Mouse (Mus musculus) olfactory bulb, adult 2 months (tissue): Measurements from ENCODE around the gene Sh3bp5. TPM values are rescaled to one million over a fixed set of nuclear protein-coding genes. Genes with fewer than 3 reads are reported as not detected.

Experiments
- H3K27ac ChIP-seq: fragments of 200-500 bp; 2 replicates; pipeline ENCODE4 v1.5.1; 2012; ENCODE audit warnings: low read depth, low read length; ENCODE audit not compliant: insufficient read depth
- H3K4me1 ChIP-seq: fragments of 200-500 bp; 2 replicates; pipeline ENCODE4 v1.6.1; 2012; ENCODE audit warnings: low read length; ENCODE audit not compliant: control insufficient read depth, insufficient read depth
- H3K4me3 ChIP-seq: fragments of 200-500 bp; 2 replicates; pipeline ENCODE4 v1.5.1; 2012; ENCODE audit warnings: mild to moderate bottlenecking, low read depth, low read length, moderate library complexity; ENCODE audit not compliant: insufficient read depth
- CTCF ChIP-seq: fragments of 200-500 bp; IDR thresholded peaks from 2 replicates; pipeline ENCODE4 v1.5.1; 2012; ENCODE audit warnings: low read depth, mild to moderate bottlenecking, low read length, moderate library complexity; ENCODE audit not compliant: insufficient read depth
- POLR2A ChIP-seq: fragments of 200-500 bp; IDR thresholded peaks from 2 replicates; pipeline ENCODE4 v1.6.1; 2012; ENCODE audit warnings: mild to moderate bottlenecking, low read depth, low read length, moderate library complexity; ENCODE audit not compliant: insufficient read depth
- WGBS: fragments of 180-500 bp; shearing (Covaris S2); methylation state at CpG from one replicate; pipeline ENCODE4 v1.1.7; 2018; 5-methylcytosine and 5-hydroxymethylcytosine counted together
- polyA plus RNA-seq: library from polyadenylated mRNA; stranded (reverse); fragments of >200 nt; gene quantifications from 2 replicates; pipeline ENCODE4 v1.2.4, GENCODE M21; 2012; ENCODE audit warnings: low replicate concordance; ENCODE audit not compliant: missing spikeins, insufficient read depth, insufficient read length

The Sh3bp5 gene
- polyA plus RNA-seq, 1 experiment: not detected

DNA sequence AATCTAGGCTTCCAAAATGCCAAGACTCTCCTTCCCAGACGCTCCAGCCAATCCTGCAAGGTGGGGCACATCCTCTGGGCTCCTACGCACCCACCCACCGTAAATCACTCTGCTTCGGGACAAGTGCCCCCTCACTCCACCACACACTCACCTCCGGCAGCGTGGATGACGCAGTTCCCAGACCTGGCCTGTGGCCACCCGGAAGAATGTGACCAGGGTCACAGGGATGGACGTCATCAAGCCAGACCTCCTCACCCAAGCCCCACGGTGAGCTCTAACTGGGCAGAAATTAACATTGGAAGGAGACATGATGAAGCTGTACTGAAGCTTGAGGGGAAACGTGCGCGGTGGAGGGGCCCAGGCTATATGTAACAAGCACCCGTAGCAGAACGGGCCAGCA lies 28.7 kb downstream of the Sh3bp5 start:
- 94% methylated on average over 15 of the region's 15 CpGs for WGBS
- TF ChIP-seq POLR2A: no peak
- no peak for TF ChIP-seq CTCF
- Histone ChIP-seq H3K4me3 (no peak overlapping the region), H3K27ac (no peak overlapping the region), H3K4me1 (peaks cover 8% of the 10 kb centered on the region; the same call in 1 of the 2 replicates)

DNA sequence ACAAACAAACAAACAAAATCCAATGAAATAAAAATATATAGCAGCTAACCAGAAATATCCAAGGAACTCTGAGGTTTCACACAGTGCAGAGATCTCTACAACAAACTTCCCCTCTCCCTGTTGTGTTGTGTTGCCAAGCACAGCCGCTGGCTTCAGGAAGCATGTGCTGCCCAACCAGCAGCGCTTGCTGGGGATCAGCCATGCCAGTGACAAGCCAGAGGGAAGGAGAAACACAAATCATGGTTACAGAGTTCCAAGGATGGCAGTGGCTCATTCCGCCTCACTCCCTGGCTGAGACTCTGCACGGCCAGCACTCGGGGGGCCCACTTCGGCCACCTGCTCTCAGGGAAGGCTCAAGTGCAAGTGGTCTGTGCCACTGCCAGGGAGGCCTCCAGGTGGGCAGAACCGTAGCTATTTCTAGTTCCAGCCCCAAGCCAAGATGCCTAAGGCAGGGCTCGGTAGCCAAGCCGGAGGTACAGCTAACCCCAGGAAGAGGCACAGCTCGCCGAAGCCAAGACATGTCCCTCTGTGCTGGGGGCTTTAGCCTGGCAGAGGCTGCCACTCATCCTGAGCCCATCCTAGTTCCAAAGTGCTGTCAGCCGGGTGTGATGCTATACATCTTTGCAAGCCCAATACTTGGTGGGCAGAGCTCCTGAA lies 29.6 kb downstream of the Sh3bp5 start:
- no peak overlapping the region for H3K27ac ChIP-seq
- 78% methylated on average over 12 of the region's 12 CpGs for WGBS
- peaks cover 6% of the 10 kb centered on the region; the same call in 1 of the 2 replicates for H3K4me1 ChIP-seq
- no peak overlapping the region for H3K4me3 ChIP-seq
- no peak for TF ChIP-seq CTCF
- no peak for TF ChIP-seq POLR2A

DNA sequence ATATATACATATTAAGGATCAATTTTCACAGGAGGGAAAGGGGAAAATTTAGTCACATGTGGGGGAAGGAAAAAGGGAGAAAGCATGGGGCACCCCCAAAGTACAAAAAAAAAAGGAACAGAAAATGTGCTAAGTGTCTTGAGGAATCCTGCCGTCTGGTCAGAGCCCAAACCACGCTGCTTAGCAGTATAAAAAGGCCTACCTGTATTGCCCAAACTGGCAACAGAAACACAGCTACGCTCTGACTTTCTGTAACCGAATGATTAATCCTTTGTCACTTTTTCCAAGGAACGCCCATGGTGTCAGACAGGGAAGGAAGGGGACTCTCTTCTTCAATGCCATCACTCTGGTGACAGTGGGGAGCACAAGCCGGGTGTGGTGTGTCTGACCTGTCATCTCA lies 30.2 kb downstream of the Sh3bp5 start:
- H3K27ac ChIP-seq: no peak overlapping the region
- 92% methylated on average over 6 of the region's 6 CpGs for WGBS
- peaks cover 8% of the 10 kb centered on the region; the same call in 1 of the 2 replicates for H3K4me1 ChIP-seq

DNA sequence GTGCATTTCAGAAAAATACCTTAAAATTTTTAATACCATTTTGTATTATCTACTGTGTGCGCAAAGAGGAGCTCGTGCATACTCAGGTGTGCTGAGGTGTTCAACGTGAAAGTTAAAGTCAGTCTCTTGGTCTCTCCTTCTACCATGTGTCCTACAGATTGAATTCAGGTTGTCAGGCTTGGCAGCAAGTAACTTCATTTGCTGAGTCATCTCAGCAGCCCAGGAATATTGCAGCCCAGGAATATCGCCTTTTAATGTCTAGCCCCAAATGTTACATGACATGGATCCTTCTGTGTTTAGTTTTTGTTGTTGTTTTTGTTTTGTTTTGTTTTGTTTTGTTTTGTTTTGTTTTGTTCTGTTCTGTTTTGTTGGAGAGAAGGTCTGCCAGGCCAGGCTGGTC lies 31.2 kb downstream of the Sh3bp5 start:
- 93% methylated on average over 4 of the region's 4 CpGs for WGBS
- H3K4me1 ChIP-seq: peaks cover 8% of the 10 kb centered on the region; the same call in 1 of the 2 replicates

More for the DNA sequence above, 30.2 kb downstream of the Sh3bp5 start:
- no peak for TF ChIP-seq CTCF
- no peak for TF ChIP-seq POLR2A
- no peak overlapping the region for H3K4me3 ChIP-seq

DNA sequence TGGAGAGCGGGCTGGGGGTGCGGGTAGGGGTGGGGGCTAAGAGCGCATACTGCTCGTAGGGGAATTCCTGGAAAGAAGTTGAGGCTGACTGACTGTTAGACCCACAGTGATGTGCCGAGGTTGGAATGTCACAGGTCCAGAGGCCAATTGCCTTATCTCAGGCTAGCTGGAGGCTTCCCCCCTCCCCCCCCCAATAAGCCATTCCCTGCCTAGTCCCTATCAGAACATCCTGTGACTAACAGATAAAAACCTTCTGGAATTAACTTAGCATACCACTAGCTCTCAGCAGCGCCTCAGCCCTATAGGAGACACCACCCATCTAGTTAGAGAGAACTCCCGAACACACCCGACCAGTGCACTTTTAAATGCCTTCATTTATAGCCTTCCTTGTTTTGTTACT lies 31.9 kb downstream of the Sh3bp5 start:
- Histone ChIP-seq H3K4me1 (peaks cover 8% of the 10 kb centered on the region; the same call in 1 of the 2 replicates), H3K27ac (no peak overlapping the region), H3K4me3 (no peak overlapping the region)
- WGBS: 86% methylated on average over 8 of the region's 8 CpGs
- no peak for TF ChIP-seq POLR2A
- TF ChIP-seq CTCF: no peak

More for the DNA sequence above, 31.2 kb downstream of the Sh3bp5 start:
- TF ChIP-seq CTCF (no peak), POLR2A (no peak)
- Histone ChIP-seq H3K27ac (no peak overlapping the region), H3K4me3 (no peak overlapping the region)

DNA sequence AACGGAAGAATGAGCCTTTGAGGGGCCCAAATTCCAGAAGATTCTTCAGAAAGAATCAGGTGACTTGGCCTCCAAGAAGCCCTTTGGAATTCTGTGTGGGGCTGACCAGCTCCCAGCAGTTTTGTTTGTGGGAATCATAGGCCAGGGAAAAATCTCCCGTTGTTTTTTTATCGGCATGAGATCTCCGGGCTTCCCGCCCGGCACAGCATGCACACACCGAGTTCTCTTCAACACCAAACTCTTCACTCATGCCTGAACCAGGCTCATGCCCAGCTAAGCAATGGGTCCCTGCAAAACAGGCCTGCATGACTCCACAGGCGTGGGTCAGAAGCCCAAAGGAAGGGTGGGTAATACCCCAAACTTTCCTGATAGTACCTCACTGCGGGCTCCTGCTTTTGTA lies 32.3 kb downstream of the Sh3bp5 start:
- WGBS: 79% methylated on average over 9 of the region's 9 CpGs
- H3K4me3 ChIP-seq: no peak overlapping the region

DNA sequence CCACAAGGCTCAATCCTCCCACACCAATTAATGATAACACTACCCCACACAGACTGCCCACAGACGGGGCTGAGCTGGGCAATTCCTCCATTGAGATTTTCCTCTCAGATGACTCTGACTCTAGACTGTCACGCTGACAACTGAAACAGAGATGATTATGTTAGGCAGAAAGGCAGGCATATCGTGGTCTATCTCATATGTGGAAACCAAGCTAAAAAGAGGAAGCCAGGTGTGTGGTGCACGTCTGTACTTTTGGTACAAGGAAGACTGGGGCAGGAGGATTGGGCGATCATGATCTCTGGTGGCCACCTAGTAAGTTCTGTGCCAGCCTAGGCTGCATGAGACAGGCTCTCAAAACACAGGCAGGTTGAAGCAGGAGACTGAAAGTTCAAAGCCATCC lies 33.2 kb downstream of the Sh3bp5 start:
- 89% methylated on average over 5 of the region's 5 CpGs for WGBS
- peaks cover 10% of the 10 kb centered on the region; the same call in 1 of the 2 replicates for H3K4me1 ChIP-seq
- no peak overlapping the region for H3K4me3 ChIP-seq
- H3K27ac ChIP-seq: no peak overlapping the region
- no peak for TF ChIP-seq POLR2A
- TF ChIP-seq CTCF: no peak

More for the DNA sequence above, 32.3 kb downstream of the Sh3bp5 start:
- Histone ChIP-seq H3K4me1 (peaks cover 8% of the 10 kb centered on the region; the same call in 1 of the 2 replicates), H3K27ac (no peak overlapping the region)
- no peak for TF ChIP-seq CTCF
- no peak for TF ChIP-seq POLR2A

DNA sequence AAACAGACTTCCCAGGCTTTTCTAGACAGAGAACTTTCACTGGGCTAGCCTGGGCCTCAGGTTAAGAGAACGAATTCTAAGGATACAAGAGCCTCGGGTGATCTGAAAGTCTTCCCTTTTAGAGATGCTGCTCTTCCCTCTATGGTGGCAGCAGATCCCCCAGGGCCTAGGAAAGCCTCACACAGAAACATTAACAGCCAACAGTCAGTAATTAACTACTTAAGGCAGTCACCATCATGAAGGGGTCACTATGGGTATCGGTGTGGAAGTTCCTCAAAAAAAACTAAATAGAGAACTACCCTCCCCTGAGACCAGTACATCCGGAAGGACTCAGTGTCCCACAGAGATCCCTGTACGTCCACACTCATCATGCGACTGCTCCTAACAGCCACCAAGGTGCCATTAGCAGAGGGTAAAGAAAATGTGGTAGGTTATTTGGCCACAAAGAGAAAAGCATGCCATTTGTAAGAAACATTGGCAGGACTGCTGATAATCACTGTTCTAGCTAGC lies 33.9 kb downstream of the Sh3bp5 start:
- no peak for TF ChIP-seq CTCF
- TF ChIP-seq POLR2A: no peak
- H3K27ac ChIP-seq: no peak overlapping the region
- 85% methylated on average over 6 of the region's 6 CpGs for WGBS

DNA sequence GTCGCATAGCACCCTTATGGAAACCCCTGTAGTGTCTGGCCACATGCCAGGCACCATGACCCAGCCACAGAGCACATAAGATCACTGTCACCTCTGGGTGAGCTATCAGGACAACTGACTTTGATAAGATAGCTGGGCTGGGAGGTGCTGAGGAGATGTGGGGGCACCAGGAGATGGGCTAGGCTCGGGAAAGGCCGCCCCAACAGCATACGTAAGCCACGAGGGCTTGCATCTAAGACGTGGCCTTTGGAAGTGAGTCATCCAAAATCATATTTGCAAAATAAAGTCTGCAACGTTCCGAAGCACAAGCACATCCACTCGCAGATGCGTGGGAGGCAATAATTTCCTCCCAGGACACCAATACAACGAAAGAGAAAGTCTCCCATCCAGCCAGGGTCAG lies 35.0 kb downstream of the Sh3bp5 start:
- Histone ChIP-seq H3K4me3 (no peak overlapping the region), H3K27ac (no peak overlapping the region), H3K4me1 (peaks cover 11% of the 10 kb centered on the region; the same call in 1 of the 2 replicates)
- WGBS: 68% methylated on average over 11 of the region's 11 CpGs
- TF ChIP-seq CTCF (no peak), POLR2A (no peak)

More for the DNA sequence above, 33.9 kb downstream of the Sh3bp5 start:
- H3K4me3 ChIP-seq: no peak overlapping the region
- peaks cover 15% of the 10 kb centered on the region; the same call in 1 of the 2 replicates for H3K4me1 ChIP-seq
